Mouse (Mus musculus) bone marrow macrophage, adult 2 months (primary cell): ENCODE results near the gene Cd209g.

Experiments used
- CTCF ChIP-seq: IDR thresholded peaks from 2 replicates; pipeline ENCODE4 v1.5.1; 2012; ENCODE audit warnings: low read depth, mild to moderate bottlenecking, low read length, moderate library complexity
- POLR2A ChIP-seq: IDR thresholded peaks from 2 replicates; pipeline ENCODE4 v1.6.1; 2012; ENCODE audit warnings: mild to moderate bottlenecking, low read depth, low read length, borderline replicate concordance

DNA sequence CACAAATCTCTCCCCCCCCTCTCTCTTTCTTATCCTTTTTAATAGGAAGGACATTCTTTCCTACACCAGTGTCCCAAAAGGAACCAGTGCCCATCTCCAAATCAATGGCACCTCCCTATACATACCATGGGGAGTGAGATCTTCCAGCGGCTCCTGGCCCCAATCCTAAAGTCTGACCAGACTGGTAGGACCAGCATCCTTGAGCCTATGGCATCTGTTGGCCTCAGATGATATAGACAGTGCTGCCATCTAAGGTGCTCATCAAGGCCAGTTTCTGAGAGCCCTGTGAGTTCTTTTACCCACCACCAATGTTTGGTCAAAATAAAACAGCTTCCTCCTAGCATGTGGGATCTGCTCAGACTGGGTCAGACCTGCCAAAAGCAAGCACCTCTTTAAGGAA, 34.0 kb downstream of the Cd209g start:
- no peak for TF ChIP-seq POLR2A
- no peak for TF ChIP-seq CTCF
